Mouse (Mus musculus) forebrain, postnatal 0 days (tissue): ENCODE results near the gene Efcab6. TPM values are rescaled to one million over a fixed set of nuclear protein-coding genes. Genes with fewer than 3 reads are reported as not detected.

ENCODE experiments used
- ATAC-seq: fragments of 200-750 bp; cut with Nextera tagmentation; 2 replicates; pipeline ENCODE4 v1.8.0; 2017; ENCODE audit warnings: mild to moderate bottlenecking, moderate library complexity
- DNase-seq: peaks from one replicate; pipeline ENCODE4 v3.0.0-alpha.2; 2015
- H3K27ac ChIP-seq: fragments of 300-500 bp; sonication (generic); 2 replicates; pipeline ENCODE4 v1.5.1; 2014; ENCODE audit warnings: low read depth, mild to moderate bottlenecking, antibody characterized with exemption, low read length, moderate library complexity, mixed read lengths
- H3K27me3 ChIP-seq: fragments of 300-500 bp; sonication (generic); 2 replicates; pipeline ENCODE4 v1.6.1; 2014; ENCODE audit warnings: mild to moderate bottlenecking, low read length, mixed read lengths; ENCODE audit not compliant: insufficient read depth
- H3K36me3 ChIP-seq: fragments of 300-500 bp; sonication (generic); 2 replicates; pipeline ENCODE4 v1.6.1; 2014; ENCODE audit warnings: mild to moderate bottlenecking, moderate library complexity; ENCODE audit not compliant: insufficient read depth
- H3K4me1 ChIP-seq: fragments of 300-500 bp; sonication (generic); 2 replicates; pipeline ENCODE4 v1.6.1; 2014; ENCODE audit warnings: antibody characterized with exemption; ENCODE audit not compliant: insufficient read depth
- H3K4me2 ChIP-seq: fragments of 300-500 bp; sonication (generic); 2 replicates; pipeline ENCODE4 v1.6.1; 2014; ENCODE audit warnings: low read depth, mild to moderate bottlenecking, moderate library complexity
- H3K4me3 ChIP-seq: fragments of 300-500 bp; sonication (generic); 2 replicates; pipeline ENCODE4 v1.5.1; 2014; ENCODE audit warnings: low read depth, low read length, mixed read lengths
- H3K9ac ChIP-seq: fragments of 300-500 bp; sonication (generic); 2 replicates; pipeline ENCODE4 v1.6.1; 2014; ENCODE audit warnings: mild to moderate bottlenecking
- H3K9me3 ChIP-seq: fragments of 300-500 bp; sonication (generic); 2 replicates; pipeline ENCODE4 v1.6.1; 2016; ENCODE audit warnings: low read length
- CTCF ChIP-seq: sonication (generic); IDR thresholded peaks from 2 replicates; pipeline ENCODE4 v1.5.1; 2016; ENCODE audit warnings: antibody characterized with exemption, control low read depth, low read depth
- WGBS: fragments of 180-500 bp; shearing (Covaris S2); extraction: QIAGEN DNeasy Blood & Tissue Kit; methylation state at CpG from one replicate; pipeline ENCODE4 v1.1.7; 2014; 5-methylcytosine and 5-hydroxymethylcytosine counted together
- polyA plus RNA-seq: library from polyadenylated mRNA; unstranded; fragments of >200 nt; fragmentation: Nextera tagmentation; extraction: Ambion mirVana; gene quantifications from 2 replicates; pipeline ENCODE4 v1.2.1, GENCODE M21; 2015
- total RNA-seq: library from RNA; depleted of rRNA; stranded (reverse); fragments of >200 nt; gene quantifications from 2 replicates; pipeline ENCODE4 v1.2.3, GENCODE M21; 2014

Gene Efcab6
- total and polyA plus RNA-seq, 2 experiments from 2014 or later: 4.4 to 6.0 TPM

GRCm38 (mm10) chr15:84049570-84049969, 15.6 kb downstream of the Efcab6 start:
- Histone ChIP-seq H3K36me3 (no peaks in the 10 kb centered on the region), H3K27me3 (no peaks in the 10 kb centered on the region), H3K4me2 (no peak overlapping the region), H3K9me3 (no peaks in the 10 kb centered on the region), H3K9ac (no peak overlapping the region), H3K27ac (no peak overlapping the region), H3K4me1 (peaks cover 3% of the 10 kb centered on the region; the same call in 1 of the 2 replicates), H3K4me3 (no peak overlapping the region)
- ATAC-seq: no peak
- TF ChIP-seq CTCF: no peak
- WGBS: 65% methylated on average over 7 of the region's 7 CpGs
- DNase-seq: no peak

- WGBS: 93% methylated on average over 6 of the region's 6 CpGs
- no peak for ATAC-seq
- no peak for DNase-seq
- TF ChIP-seq CTCF: no peak
- H3K36me3 ChIP-seq: no peaks in the 10 kb centered on the region
- H3K9ac ChIP-seq: no peak overlapping the region
- no peaks in the 10 kb centered on the region for H3K4me1 ChIP-seq
- no peaks in the 10 kb centered on the region for H3K27me3 ChIP-seq
- no peaks in the 10 kb centered on the region for H3K9me3 ChIP-seq
- no peak overlapping the region for H3K4me2 ChIP-seq
- no peak overlapping the region for H3K4me3 ChIP-seq
- no peak overlapping the region for H3K27ac ChIP-seq
Observed at GRCm38 (mm10) chr15:84045562-84045961, 19.6 kb downstream of the Efcab6 start.

GRCm38 (mm10) chr15:84037067-84037466, 28.1 kb downstream of the Efcab6 start:
- ATAC-seq: no peak
- Histone ChIP-seq H3K4me3 (no peak overlapping the region), H3K4me2 (no peak overlapping the region), H3K27me3 (no peaks in the 10 kb centered on the region), H3K4me1 (no peaks in the 10 kb centered on the region), H3K9ac (no peak overlapping the region), H3K36me3 (no peaks in the 10 kb centered on the region), H3K9me3 (no peaks in the 10 kb centered on the region), H3K27ac (no peak overlapping the region)
- TF ChIP-seq CTCF: no peak
- 57% methylated on average over 5 of the region's 5 CpGs for WGBS
- DNase-seq: no peak

GRCm38 (mm10) chr15:84025651-84026050, 39.5 kb downstream of the Efcab6 start:
- ATAC-seq (no peak), DNase-seq (no peak)
- H3K4me1 ChIP-seq: no peaks in the 10 kb centered on the region
- no peaks in the 10 kb centered on the region for H3K9me3 ChIP-seq
- H3K4me3 ChIP-seq: no peak overlapping the region
- WGBS: 36% methylated on average over 8 of the region's 8 CpGs
- H3K9ac ChIP-seq: no peak overlapping the region
- H3K27me3 ChIP-seq: no peaks in the 10 kb centered on the region; the same call in 1 of the 2 replicates
- no peak for TF ChIP-seq CTCF
- H3K36me3 ChIP-seq: no peaks in the 10 kb centered on the region
- H3K27ac ChIP-seq: no peak overlapping the region
- no peak overlapping the region for H3K4me2 ChIP-seq

GRCm38 (mm10) chr15:84024851-84025250, 40.3 kb downstream of the Efcab6 start:
- Histone ChIP-seq H3K4me2 (no peak overlapping the region), H3K4me1 (no peaks in the 10 kb centered on the region), H3K9me3 (no peaks in the 10 kb centered on the region), H3K27ac (no peak overlapping the region), H3K9ac (no peak overlapping the region), H3K27me3 (no peaks in the 10 kb centered on the region; the same call in 1 of the 2 replicates), H3K4me3 (no peak overlapping the region), H3K36me3 (no peaks in the 10 kb centered on the region)
- WGBS: 68% methylated on average over 6 of the region's 6 CpGs
- TF ChIP-seq CTCF: no peak
- ATAC-seq (no peak), DNase-seq (no peak)

GRCm38 (mm10) chr15:84009366-84010083, 55.7 kb downstream of the Efcab6 start:
- Histone ChIP-seq H3K4me3 (no peak overlapping the region), H3K9me3 (no peaks in the 10 kb centered on the region), H3K4me2 (no peak overlapping the region), H3K27me3 (no peaks in the 10 kb centered on the region), H3K9ac (no peak overlapping the region), H3K36me3 (no peaks in the 10 kb centered on the region), H3K27ac (peak overlapping the region; percentile 66), H3K4me1 (no peaks in the 10 kb centered on the region)
- ATAC-seq (peak; percentile 67), DNase-seq (peak; percentile 69)
- 57% methylated on average over 17 of the region's 17 CpGs for WGBS
- TF ChIP-seq CTCF: peak; percentile 23

GRCm38 (mm10) chr15:84004306-84004705, 60.9 kb downstream of the Efcab6 start:
- Histone ChIP-seq H3K4me2 (no peak overlapping the region), H3K27me3 (no peaks in the 10 kb centered on the region), H3K27ac (peak overlapping the region; percentile 46), H3K4me3 (no peak overlapping the region), H3K9ac (no peak overlapping the region), H3K36me3 (no peaks in the 10 kb centered on the region), H3K9me3 (no peaks in the 10 kb centered on the region), H3K4me1 (no peaks in the 10 kb centered on the region)
- 63% methylated on average over 14 of the region's 14 CpGs for WGBS
- DNase-seq (no peak), ATAC-seq (peak; percentile 40; the same call in 1 of the 2 replicates)
- TF ChIP-seq CTCF: no peak
